Mouse (Mus musculus) 3T3-L1 (cell line): ENCODE results near the gene Npnt.

Experiments
- DNase-seq: peaks from one replicate; pipeline ENCODE4 v3.0.0-alpha.2; 2015; ENCODE audit warnings: low read depth, low spot score

Gene Npnt

GRCm38 (mm10) chr3:132892481-132892880, 57.6 kb downstream of the Npnt start:
- DNase-seq, result no peak

GRCm38 (mm10) chr3:132887074-132887848, 62.8 kb downstream of the Npnt start:
- no peak for DNase-seq

GRCm38 (mm10) chr3:132886419-132887050, 63.6 kb downstream of the Npnt start:
- no peak for DNase-seq

DNA sequence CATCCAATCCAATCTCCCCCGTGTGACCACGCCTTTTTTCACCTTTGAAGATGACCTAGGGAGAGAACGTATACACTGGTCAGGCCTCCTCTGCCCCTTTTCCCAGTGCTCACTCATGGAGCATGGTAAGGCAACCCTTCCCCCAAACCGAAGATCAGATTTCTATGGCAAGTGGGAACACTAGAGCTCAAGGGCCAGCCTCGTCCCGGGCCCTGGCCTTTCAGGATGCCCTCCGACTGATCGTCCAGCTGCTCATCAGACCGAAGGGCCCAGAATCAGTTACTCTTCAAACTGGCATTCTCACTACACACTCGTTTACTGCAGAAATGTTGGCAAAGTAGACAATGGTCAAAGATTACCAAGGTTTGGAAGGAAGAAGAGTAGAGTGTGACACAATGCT, 65.6 kb downstream of the Npnt start:
- no peak for DNase-seq

DNA sequence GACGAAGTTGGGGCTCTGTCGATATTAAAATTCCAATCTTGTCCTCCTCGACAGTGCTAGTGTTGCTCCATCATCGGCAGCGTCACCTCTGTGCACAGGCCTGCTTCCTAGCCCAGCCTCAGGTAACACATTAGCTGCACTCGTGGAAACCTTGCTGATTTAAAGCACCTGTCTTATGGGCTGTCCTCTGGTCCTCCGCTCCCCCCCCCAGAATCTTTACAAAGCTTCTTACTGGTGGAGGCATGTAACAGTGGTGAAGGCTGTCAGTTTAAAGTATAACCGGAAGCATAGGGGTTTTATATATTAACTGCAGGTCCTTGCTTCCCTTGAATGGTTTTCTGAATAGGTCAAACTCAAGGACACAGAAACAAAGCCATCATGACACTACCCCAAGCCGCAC, 66.8 kb downstream of the Npnt start:
- no peak for DNase-seq

DNA sequence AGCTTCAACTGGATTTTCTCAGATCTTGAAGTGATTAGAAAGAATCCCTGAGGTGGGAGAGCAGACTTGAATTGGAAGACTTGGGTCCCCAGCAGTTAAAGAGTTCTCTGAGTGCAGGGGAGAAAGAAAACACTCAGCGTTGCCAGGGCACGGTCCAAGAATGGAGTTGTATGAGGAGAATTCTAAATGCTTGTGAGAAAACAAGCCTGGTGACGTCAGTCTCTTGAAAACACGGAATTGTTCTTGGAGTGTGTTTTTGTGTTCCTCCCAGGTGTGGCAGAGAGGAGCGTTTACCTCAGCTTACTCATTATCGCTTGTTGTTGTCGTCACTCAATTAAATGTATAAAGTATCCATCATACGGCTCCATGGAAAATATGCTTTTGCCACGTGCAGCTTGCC, 69.3 kb downstream of the Npnt start:
- no peak for DNase-seq

GRCm38 (mm10) chr3:132880361-132880760, 69.7 kb downstream of the Npnt start:
- DNase-seq, result no peak

DNA sequence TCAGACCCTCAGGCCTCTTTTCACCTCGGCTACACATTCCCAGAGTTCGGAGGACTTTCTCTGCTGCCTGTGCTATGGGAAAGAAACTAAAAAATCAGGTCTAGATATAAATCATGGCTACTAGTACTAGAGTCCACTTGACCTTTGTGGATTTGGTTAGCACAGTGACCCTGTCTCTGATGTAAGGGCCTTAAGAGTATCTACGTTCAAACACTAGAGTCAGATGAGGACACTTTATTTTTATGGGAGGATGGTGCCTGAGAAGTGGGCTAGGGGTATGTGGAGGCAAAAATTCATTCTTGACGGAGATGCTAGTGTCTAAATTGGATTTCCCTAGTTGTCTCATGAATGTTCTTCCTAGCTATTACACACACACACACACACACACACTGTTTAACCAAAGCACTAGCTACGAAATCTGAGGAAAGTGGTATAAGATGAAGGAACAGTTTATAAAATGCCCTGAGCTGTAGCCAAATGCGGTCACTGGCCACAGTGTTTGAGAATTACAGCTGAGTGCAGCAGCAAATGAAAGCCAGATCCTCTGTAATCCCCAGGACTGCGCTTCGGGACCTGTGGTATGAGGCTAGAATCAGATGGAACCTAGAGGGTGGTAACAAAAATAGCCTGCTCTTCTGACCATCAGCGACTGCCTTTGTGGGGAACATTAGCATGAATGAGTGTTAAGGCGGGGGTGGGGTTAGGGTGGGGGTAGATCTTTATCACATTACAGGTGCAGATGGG, 73.0 kb downstream of the Npnt start:
- DNase-seq, result no peak

DNA sequence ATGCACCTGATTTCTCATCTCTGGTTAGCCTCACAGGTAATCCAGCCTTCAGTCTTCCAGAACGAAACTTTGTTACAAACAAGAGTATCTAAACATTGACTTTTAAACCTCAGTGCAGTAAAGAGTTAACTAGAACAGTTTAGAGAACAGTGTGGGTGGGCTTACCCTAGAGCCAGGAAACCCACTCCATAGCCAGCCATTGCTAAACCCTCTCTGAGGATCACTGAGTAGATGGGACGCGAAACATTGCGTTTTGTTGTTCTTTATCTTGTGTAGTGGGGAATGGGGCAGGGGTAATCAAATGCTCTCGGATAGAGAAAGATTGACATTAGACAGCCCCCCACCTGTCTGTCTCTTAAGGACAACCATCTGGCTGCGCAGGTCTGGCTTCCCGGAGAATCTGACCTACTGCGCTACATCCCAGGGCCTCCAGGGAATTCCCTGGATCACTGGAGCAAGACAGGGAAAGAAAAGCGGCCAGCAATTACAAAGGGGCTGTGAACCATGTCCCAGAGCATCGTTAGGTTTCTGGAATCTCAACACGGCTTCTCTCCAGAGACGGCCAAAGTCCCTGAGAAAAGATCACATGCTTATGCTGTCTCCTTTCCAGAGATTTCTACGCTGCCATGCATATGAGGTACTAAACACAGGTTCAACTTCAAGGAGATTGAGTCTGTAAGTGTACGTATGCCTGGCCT, 73.9 kb downstream of the Npnt start:
- no peak for DNase-seq

DNA sequence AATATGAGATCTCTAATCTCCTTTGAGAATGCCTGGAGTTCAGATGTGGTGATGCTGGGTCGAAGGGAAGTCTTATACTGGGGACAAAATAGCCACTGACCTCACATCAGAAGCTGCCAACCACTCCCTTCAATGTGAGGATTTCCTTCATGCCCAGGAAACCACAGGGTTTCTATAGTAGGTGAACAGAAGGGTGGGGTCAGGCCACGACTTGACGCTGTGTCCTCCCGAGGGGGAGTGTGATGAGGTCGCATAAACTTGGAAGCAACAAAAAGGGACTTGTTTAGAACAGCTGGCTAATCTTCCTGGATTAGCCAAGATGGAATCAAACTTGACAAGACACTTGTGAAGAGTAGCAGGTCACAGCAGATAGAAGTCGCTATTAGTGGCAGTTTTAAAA, 76.8 kb downstream of the Npnt start:
- peak; percentile 50 for DNase-seq

DNA sequence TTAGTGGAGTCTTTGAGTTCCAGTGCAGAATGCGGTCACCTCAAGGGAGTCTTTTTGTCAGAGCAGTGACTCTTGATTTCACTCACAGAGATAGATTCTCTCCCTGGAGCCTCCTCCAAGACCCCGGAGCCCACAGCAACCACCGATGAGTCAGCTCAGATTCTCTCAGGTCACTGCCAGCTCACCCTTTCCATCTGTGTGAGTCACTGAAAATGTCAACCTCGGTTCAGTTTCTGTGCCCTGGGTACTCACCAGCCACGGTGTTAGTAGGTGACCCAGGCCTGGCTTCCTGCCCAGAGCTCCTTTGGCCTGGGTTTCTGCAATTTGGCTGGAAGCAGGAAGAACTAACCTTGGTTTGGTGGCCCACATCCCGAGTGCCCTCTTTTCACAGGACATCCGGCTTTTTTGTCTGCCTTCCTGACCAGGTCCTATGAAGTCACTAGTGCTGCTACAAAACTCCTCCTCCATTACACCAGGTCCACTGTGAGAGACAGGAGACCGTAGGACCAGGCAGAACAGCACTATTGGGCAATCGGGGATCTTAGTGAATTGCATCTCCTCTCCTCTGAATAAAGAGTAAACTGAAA, 78.7 kb downstream of the Npnt start:
- DNase-seq, result peak; percentile 97

DNA sequence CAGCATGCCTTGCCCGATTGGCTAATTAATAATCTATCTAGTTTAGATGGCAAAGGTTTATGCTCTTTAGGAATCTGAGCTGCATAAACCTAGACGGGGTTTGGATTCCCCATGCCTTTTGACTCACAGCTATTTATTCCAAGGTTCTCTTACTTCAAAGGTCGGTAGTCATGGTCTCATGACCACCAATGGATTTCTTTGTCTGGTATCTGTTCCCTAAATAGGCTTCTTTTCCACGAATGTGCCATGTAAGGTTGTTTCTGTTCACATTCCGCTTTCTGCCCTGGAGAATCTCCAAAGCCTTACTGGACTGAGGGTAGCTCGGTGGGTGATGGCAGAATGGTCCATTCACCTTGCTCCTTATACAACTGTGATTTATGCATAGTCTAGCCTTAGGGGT, 80.0 kb downstream of the Npnt start:
- no peak for DNase-seq

GRCm38 (mm10) chr3:132868838-132869237, 81.3 kb downstream of the Npnt start:
- no peak for DNase-seq

DNA sequence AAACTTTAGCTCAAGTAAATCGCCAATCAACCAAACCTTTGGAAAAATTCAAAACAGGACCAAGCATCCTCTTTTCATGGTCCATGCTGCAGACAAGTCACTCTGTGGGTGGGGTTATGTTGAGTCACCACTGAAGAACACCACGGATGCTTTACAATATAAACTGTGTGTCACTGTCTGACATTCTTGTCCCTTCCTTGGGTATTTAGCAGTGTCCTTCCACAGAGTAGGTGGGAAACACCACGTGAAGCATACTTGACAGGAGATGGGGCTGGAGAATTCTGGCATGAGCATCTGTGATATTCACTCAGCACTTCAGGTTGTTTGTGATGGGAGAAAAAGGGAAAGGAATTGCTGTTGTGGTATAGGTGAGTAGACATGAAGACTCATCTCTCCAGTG, 83.1 kb downstream of the Npnt start:
- DNase-seq, result peak; percentile 39

GRCm38 (mm10) chr3:132865596-132865995, 84.5 kb downstream of the Npnt start:
- DNase-seq, result no peak

DNA sequence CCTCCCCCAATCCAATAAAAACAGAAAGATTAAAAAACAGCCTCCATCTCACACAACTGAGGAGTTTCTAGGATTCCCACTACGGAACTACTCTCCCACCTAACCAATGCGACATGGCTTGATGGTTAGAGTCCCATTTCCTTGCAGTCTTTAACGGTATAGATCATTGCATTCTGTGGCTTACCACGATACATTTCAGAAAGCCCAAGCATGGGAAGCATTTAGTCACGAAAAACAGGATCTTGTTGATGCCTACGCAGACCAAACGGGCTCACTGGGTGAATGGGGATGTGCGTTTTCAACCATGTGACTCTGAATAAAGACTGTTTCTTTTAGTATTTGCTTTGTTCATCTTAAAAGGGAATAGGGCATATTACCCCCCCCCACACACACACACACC, 85.1 kb downstream of the Npnt start:
- no peak for DNase-seq

GRCm38 (mm10) chr3:132864329-132864919, 85.7 kb downstream of the Npnt start:
- no peak for DNase-seq

DNA sequence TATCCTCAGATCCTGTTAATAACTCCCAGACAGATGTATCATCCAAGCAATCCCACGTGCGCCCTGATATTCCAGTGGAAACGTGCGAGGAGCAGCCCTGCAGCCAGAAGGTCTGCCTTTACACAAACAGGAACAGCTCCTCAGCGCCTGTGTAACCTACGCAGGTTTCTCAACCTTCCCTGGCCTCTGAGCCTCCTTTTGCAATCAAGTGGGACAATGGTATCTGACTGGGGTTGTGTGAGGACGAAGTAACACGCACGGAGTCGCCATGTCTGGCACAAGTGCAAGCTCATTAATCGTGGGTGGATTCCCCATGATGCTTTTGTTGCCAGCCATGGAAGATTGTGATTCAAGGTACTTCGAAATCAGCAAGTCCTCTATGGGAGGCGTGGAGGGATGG, 86.2 kb downstream of the Npnt start:
- no peak for DNase-seq

GRCm38 (mm10) chr3:132860796-132861195, 89.3 kb downstream of the Npnt start:
- no peak for DNase-seq

GRCm38 (mm10) chr3:132859573-132859972, 90.5 kb downstream of the Npnt start:
- DNase-seq, result no peak

DNA sequence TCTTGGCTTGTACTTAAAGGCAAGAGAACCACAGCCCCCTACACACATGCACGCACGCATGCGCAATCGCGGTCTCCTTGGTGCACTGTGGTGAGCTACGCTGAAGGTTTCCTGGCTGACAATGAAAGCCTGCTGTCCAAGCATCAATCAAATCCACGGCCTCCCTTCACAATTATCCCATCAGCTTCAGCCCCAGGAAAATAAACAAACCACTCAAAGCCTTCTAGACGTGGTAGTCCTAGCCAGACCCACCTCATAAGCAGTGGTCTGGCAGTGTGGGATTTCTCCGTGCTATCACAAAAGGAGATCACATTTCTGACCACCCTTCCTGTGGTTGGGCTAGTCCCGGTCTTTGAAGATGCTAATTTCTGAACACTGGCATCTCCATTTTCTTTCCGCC, 91.2 kb downstream of the Npnt start:
- no peak for DNase-seq
